Mouse (Mus musculus) midbrain, postnatal 0 days (tissue): ENCODE results near the gene Tmem143. TPM values are rescaled to one million over a fixed set of nuclear protein-coding genes. Genes with fewer than 3 reads are reported as not detected.
"Not testable (repeated sequence)": the region's sequence is repeated elsewhere in the genome, so short reads cannot be mapped to it uniquely, and the experiment has no call there.

Experiments
- ATAC-seq: fragments of 200-750 bp; cut with Nextera tagmentation; 2 replicates; pipeline ENCODE4 v1.8.0; 2017; ENCODE audit warnings: moderate number of reproducible peaks, mild to moderate bottlenecking, moderate TSS enrichment, moderate library complexity; ENCODE audit not compliant: low FRiP score
- DNase-seq: peaks from one replicate; pipeline ENCODE4 v3.0.0-alpha.2; 2015; ENCODE audit warnings: low spot score
- H3K27ac ChIP-seq: fragments of 300-500 bp; sonication (generic); 2 replicates; pipeline ENCODE4 v1.5.1; 2014; ENCODE audit warnings: low read depth, mild to moderate bottlenecking, low read length, mixed read lengths
- H3K27me3 ChIP-seq: fragments of 300-500 bp; sonication (generic); 2 replicates; pipeline ENCODE4 v1.6.1; 2014; ENCODE audit warnings: low read length, control low read depth, mixed read lengths; ENCODE audit not compliant: insufficient read depth
- H3K36me3 ChIP-seq: fragments of 300-500 bp; sonication (generic); 2 replicates; pipeline ENCODE4 v1.6.1; 2014; ENCODE audit warnings: low read length, control low read depth, mixed read lengths; ENCODE audit not compliant: insufficient read depth
- H3K4me1 ChIP-seq: fragments of 300-500 bp; sonication (generic); 2 replicates; pipeline ENCODE4 v1.6.1; 2014; ENCODE audit warnings: mild to moderate bottlenecking, control low read depth, antibody characterized with exemption, low read length, mixed read lengths; ENCODE audit not compliant: insufficient read depth
- H3K4me2 ChIP-seq: fragments of 300-500 bp; sonication (generic); 2 replicates; pipeline ENCODE4 v1.6.1; 2014; ENCODE audit warnings: low read depth, mild to moderate bottlenecking, low read length, mixed read lengths; ENCODE audit not compliant: poor library complexity, severe bottlenecking
- H3K4me3 ChIP-seq: fragments of 300-500 bp; sonication (generic); 2 replicates; pipeline ENCODE4 v1.5.1; 2014; ENCODE audit warnings: low read depth, mild to moderate bottlenecking, low read length, moderate library complexity
- H3K9ac ChIP-seq: fragments of 300-500 bp; sonication (generic); replicated peaks from 2 replicates; pipeline ENCODE4 v1.6.1; 2014; ENCODE audit warnings: mild to moderate bottlenecking, low read length, moderate library complexity, mixed read lengths; ENCODE audit not compliant: poor library complexity, severe bottlenecking
- H3K9me3 ChIP-seq: fragments of 300-500 bp; sonication (generic); 2 replicates; pipeline ENCODE4 v1.6.1; 2016; ENCODE audit warnings: low read length, control low read depth
- CTCF ChIP-seq: IDR thresholded peaks from 2 replicates; pipeline ENCODE4 v1.5.1; 2016; ENCODE audit warnings: antibody characterized with exemption, mild to moderate bottlenecking
- WGBS: fragments of 180-500 bp; shearing (Covaris S2); extraction: QIAGEN DNeasy Blood & Tissue Kit; methylation state at CpG from one replicate; pipeline ENCODE4 v1.1.7; 2014; 5-methylcytosine and 5-hydroxymethylcytosine counted together
- polyA plus RNA-seq: library from polyadenylated mRNA; unstranded; fragments of >200 nt; fragmentation: Nextera tagmentation; extraction: Ambion mirVana; gene quantifications from 2 replicates; pipeline ENCODE4 v1.2.1, GENCODE M21; 2015
- total RNA-seq: library from RNA; depleted of rRNA; stranded (reverse); fragments of >200 nt; gene quantifications from 2 replicates; pipeline ENCODE4 v1.2.3, GENCODE M21; 2014

Gene Tmem143
- total and polyA plus RNA-seq, 2 experiments from 2014 or later: 5.6 to 41.6 TPM

- ATAC-seq (no peak), DNase-seq (peak; percentile 44)
- no peaks in the 10 kb centered on the region for H3K27me3 ChIP-seq
- H3K36me3 ChIP-seq: no peaks in the 10 kb centered on the region
- H3K9me3 ChIP-seq: no peaks in the 10 kb centered on the region
- TF ChIP-seq CTCF: no peak
- no peak overlapping the region for H3K27ac ChIP-seq
- H3K9ac ChIP-seq: no peak overlapping the region
- 12% methylated on average over 19 of the region's 23 CpGs for WGBS
- 0 out of 2 replicates have a peak, but pooled peaks cover 3% of the 10 kb centered on the region for H3K4me1 ChIP-seq
- H3K4me3 ChIP-seq: no peak overlapping the region
- H3K4me2 ChIP-seq: 0 out of 2 replicates have a peak overlapping the region, but pooled peaks have one; percentile 26
Observed at GRCm38 (mm10) chr7:45928626-45929295, 32.0 kb downstream of the Tmem143 start.

GRCm38 (mm10) chr7:45929688-45930087 is 32.9 kb downstream of the Tmem143 start:
- Histone ChIP-seq H3K9me3 (no peaks in the 10 kb centered on the region), H3K27me3 (no peaks in the 10 kb centered on the region), H3K27ac (no peak overlapping the region), H3K4me2 (no peak overlapping the region), H3K36me3 (no peaks in the 10 kb centered on the region), H3K9ac (no peak overlapping the region), H3K4me3 (no peak overlapping the region), H3K4me1 (no peaks in the 10 kb centered on the region)
- DNase-seq (no peak), ATAC-seq (no peak)
- WGBS: 81% methylated on average over 1 of the region's 1 CpGs
- TF ChIP-seq CTCF: peak; percentile 57

GRCm38 (mm10) chr7:45933766-45934165 is 37.0 kb downstream of the Tmem143 start:
- 85% methylated on average over 12 of the region's 12 CpGs for WGBS
- H3K36me3 ChIP-seq: not testable (repeated sequence)

GRCm38 (mm10) chr7:45935114-45935513 is 38.4 kb downstream of the Tmem143 start:
- Histone ChIP-seq H3K27me3 (no peaks in the 10 kb centered on the region), H3K27ac (no peak overlapping the region), H3K4me3 (no peak overlapping the region), H3K4me2 (no peak overlapping the region), H3K9me3 (no peaks in the 10 kb centered on the region), H3K4me1 (no peaks in the 10 kb centered on the region), H3K36me3 (no peaks in the 10 kb centered on the region), H3K9ac (no peak overlapping the region)
- ATAC-seq: peak; percentile 56; the same call in 1 of the 2 replicates
- 23% methylated on average over 7 of the region's 7 CpGs for WGBS
- peak; percentile 82 for TF ChIP-seq CTCF
- peak; percentile 75 for DNase-seq

More at GRCm38 (mm10) chr7:45933766-45934165, 37.0 kb downstream of the Tmem143 start:
- not testable (repeated sequence) for H3K9me3 ChIP-seq, H3K4me3 ChIP-seq, H3K9ac ChIP-seq, H3K27ac ChIP-seq, ATAC-seq, H3K4me1 ChIP-seq, DNase-seq, H3K4me2 ChIP-seq, H3K27me3 ChIP-seq

GRCm38 (mm10) chr7:45939836-45940235 is 43.1 kb downstream of the Tmem143 start:
- ATAC-seq: no peak
- WGBS: 48% methylated on average over 2 of the region's 2 CpGs
- Histone ChIP-seq H3K4me2 (no peak overlapping the region), H3K9ac (no peak overlapping the region), H3K27me3 (no peaks in the 10 kb centered on the region), H3K4me3 (no peak overlapping the region), H3K36me3 (no peaks in the 10 kb centered on the region), H3K9me3 (no peaks in the 10 kb centered on the region), H3K27ac (no peak overlapping the region), H3K4me1 (no peaks in the 10 kb centered on the region)
- no peak for DNase-seq
- no peak for TF ChIP-seq CTCF

GRCm38 (mm10) chr7:45941986-45942385 is 45.2 kb downstream of the Tmem143 start:
- Histone ChIP-seq H3K4me3 (no peak overlapping the region), H3K4me2 (no peak overlapping the region), H3K27me3 (no peaks in the 10 kb centered on the region), H3K9me3 (no peaks in the 10 kb centered on the region), H3K9ac (no peak overlapping the region), H3K27ac (no peak overlapping the region), H3K4me1 (no peaks in the 10 kb centered on the region), H3K36me3 (no peaks in the 10 kb centered on the region)
- ATAC-seq (no peak), DNase-seq (no peak)
- WGBS: 92% methylated on average over 9 of the region's 9 CpGs
- TF ChIP-seq CTCF: no peak
